Mouse (Mus musculus): ENCODE measurements around the gene Pnkd.

DNA sequence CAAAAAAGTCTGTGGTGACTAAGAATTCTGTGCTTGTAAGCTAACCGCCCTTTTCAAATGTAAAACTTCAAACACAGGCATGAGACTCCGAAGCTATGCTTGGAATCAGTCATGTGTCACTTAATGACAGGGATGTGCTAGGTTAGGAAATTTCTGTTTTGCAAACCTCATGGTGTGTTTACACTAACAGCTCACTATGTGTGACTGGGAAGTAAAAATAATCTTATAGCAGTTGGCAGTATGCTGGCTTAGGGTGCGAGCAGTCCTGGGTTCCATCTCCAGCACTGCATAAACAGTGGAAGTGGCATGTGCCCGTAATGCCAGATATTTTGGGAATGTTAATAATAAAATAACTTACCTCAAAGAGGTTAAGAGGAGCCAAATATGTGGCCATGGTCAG lies 20.2 kb downstream of the Pnkd start:
- TF ChIP-seq CTCF (IDR thresholded peaks at IDR 0.05; ENCODE audit: control insufficient read depth, insufficient read depth, low read length) (no peak), POLR2A (IDR thresholded peaks at IDR 0.05; ENCODE audit: borderline replicate concordance, control insufficient read depth, low read depth, low read length) (no peak)
